Mouse (Mus musculus) brain, embryonic 18.5 days (tissue): ENCODE data around the gene Cgref1.

Experiments
- DNase-seq: peaks from one replicate; pipeline ENCODE4 v3.0.0-alpha.2; 2012; ENCODE audit warnings: low read depth, low spot score

Gene Cgref1

GRCm38 (mm10) chr5:30887331-30887761, 58.0 kb downstream of the Cgref1 start:
- peak; percentile 67 for DNase-seq

- no peak for DNase-seq
Measured at GRCm38 (mm10) chr5:30886731-30887130, 58.7 kb downstream of the Cgref1 start.

- DNase-seq, result no peak
Measured at GRCm38 (mm10) chr5:30886209-30886608, 59.2 kb downstream of the Cgref1 start.
